Mouse (Mus musculus) CD4-positive, CD25-positive, alpha-beta regulatory T cell, adult 2 months (primary cell): ENCODE measurements at regions not wholly inside any gene's neighbourhood (a gene's known extent, or its start where the extent isn't known, plus 50 kb on each side); places are given as distances from the start of the nearest gene placed in this dataset.

Source experiments
- DNase-seq: peaks from one replicate; pipeline ENCODE4 v3.0.0-alpha.2; 2012; ENCODE audit warnings: low read depth, low spot score

GRCm38 (mm10) chr9:50257162-50257561 lies 87.6 kb downstream of the Rpl10-ps3 start:
- no peak for DNase-seq

- DNase-seq: no peak
Measured at GRCm38 (mm10) chr9:50244982-50245671, 99.6 kb downstream of the Rpl10-ps3 start.

- DNase-seq: no peak
Measured at GRCm38 (mm10) chr9:50240923-50241322, 103.8 kb downstream of the Rpl10-ps3 start.

GRCm38 (mm10) chr9:50235908-50236307 lies 108.9 kb downstream of the Rpl10-ps3 start:
- DNase-seq: no peak

- DNase-seq: no peak
Measured at GRCm38 (mm10) chr9:50234655-50235054, 110.1 kb downstream of the Rpl10-ps3 start.

GRCm38 (mm10) chr9:50232958-50233510 lies 111.7 kb downstream of the Rpl10-ps3 start:
- DNase-seq: no peak

GRCm38 (mm10) chr9:50210481-50210880 lies 134.3 kb downstream of the Rpl10-ps3 start:
- DNase-seq: no peak

GRCm38 (mm10) chr9:50199422-50200218 lies 145.1 kb downstream of the Rpl10-ps3 start:
- DNase-seq: no peak

- no peak for DNase-seq
Measured at GRCm38 (mm10) chr9:50192400-50193110, 152.2 kb downstream of the Rpl10-ps3 start.

- DNase-seq: no peak
Measured at GRCm38 (mm10) chr9:50191136-50191535, 153.6 kb downstream of the Rpl10-ps3 start.

- DNase-seq: no peak
Measured at GRCm38 (mm10) chr9:50188576-50189070, 156.1 kb downstream of the Rpl10-ps3 start.

- no peak for DNase-seq
Measured at GRCm38 (mm10) chr9:50181360-50181759, 163.4 kb downstream of the Rpl10-ps3 start.

GRCm38 (mm10) chr9:50176131-50176530 lies 168.6 kb downstream of the Rpl10-ps3 start:
- no peak for DNase-seq

GRCm38 (mm10) chr9:50171826-50172464 lies 172.8 kb downstream of the Rpl10-ps3 start:
- peak; percentile 4 for DNase-seq

GRCm38 (mm10) chr9:50171164-50171563 lies 173.6 kb downstream of the Rpl10-ps3 start:
- DNase-seq: no peak

GRCm38 (mm10) chr9:50170637-50171036 lies 174.1 kb downstream of the Rpl10-ps3 start:
- no peak for DNase-seq

GRCm38 (mm10) chr9:50154618-50155017 lies 190.2 kb downstream of the Rpl10-ps3 start:
- no peak for DNase-seq

GRCm38 (mm10) chr9:50150091-50150490 lies 194.7 kb downstream of the Rpl10-ps3 start:
- no peak for DNase-seq

- DNase-seq: no peak
Measured at GRCm38 (mm10) chr9:50142756-50143155, 202.0 kb downstream of the Rpl10-ps3 start.

- DNase-seq: no peak
Measured at GRCm38 (mm10) chr9:50142091-50142490, 202.7 kb downstream of the Rpl10-ps3 start.

- no peak for DNase-seq
Measured at GRCm38 (mm10) chr9:50141176-50141575, 203.6 kb downstream of the Rpl10-ps3 start.
